Mouse (Mus musculus) heart, embryonic 15.5 days (tissue): ENCODE data around the gene Ppp1r3c. TPM values are rescaled to one million over a fixed set of nuclear protein-coding genes. Genes with fewer than 3 reads are reported as not detected.
A peak's percentile ranks its signal among the peaks of the same experiment; 100 is the strongest.
"Not testable (repeated sequence)": the region's sequence is repeated elsewhere in the genome, so short reads cannot be mapped to it uniquely, and the experiment has no call there.

Source experiments
- ATAC-seq: fragments of 200-750 bp; cut with Nextera tagmentation; replicated peaks from 2 replicates; pipeline ENCODE4 v1.8.0; 2017; ENCODE audit warnings: low read depth, moderate TSS enrichment; ENCODE audit not compliant: insufficient number of reproducible peaks, insufficient read depth, low FRiP score
- H3K27ac ChIP-seq: fragments of 300-500 bp; sonication (generic); 2 replicates; pipeline ENCODE4 v1.5.1; 2015; ENCODE audit warnings: mild to moderate bottlenecking, inconsistent platforms
- H3K27me3 ChIP-seq: fragments of 300-500 bp; sonication (generic); 2 replicates; pipeline ENCODE4 v1.6.1; 2015; ENCODE audit warnings: inconsistent platforms
- H3K36me3 ChIP-seq: fragments of 300-500 bp; sonication (generic); 2 replicates; pipeline ENCODE4 v1.6.1; 2015; ENCODE audit warnings: mild to moderate bottlenecking, inconsistent platforms
- H3K4me1 ChIP-seq: fragments of 300-500 bp; sonication (generic); replicated peaks from 2 replicates; pipeline ENCODE4 v1.6.1; 2015; ENCODE audit warnings: inconsistent platforms
- H3K4me2 ChIP-seq: fragments of 300-500 bp; sonication (generic); 2 replicates; pipeline ENCODE4 v1.6.1; 2015; ENCODE audit warnings: inconsistent platforms, mild to moderate bottlenecking, moderate library complexity
- H3K4me3 ChIP-seq: fragments of 300-500 bp; sonication (generic); 2 replicates; pipeline ENCODE4 v1.5.1; 2015; ENCODE audit warnings: mild to moderate bottlenecking, inconsistent platforms
- H3K9ac ChIP-seq: fragments of 300-500 bp; sonication (generic); 2 replicates; pipeline ENCODE4 v1.6.1; 2015; ENCODE audit warnings: mild to moderate bottlenecking, inconsistent platforms
- H3K9me3 ChIP-seq: fragments of 300-500 bp; sonication (generic); replicated peaks from 2 replicates; pipeline ENCODE4 v1.6.1; 2016; ENCODE audit warnings: inconsistent platforms
- WGBS: fragments of 180-500 bp; shearing (Covaris S2); methylation state at CpG from one replicate; pipeline ENCODE4 v1.1.7; 2015; ENCODE audit warnings: mixed read lengths; 5-methylcytosine and 5-hydroxymethylcytosine counted together
- polyA plus RNA-seq: library from polyadenylated mRNA; unstranded; fragments of >200 nt; fragmentation: Nextera tagmentation; extraction: Ambion mirVana; gene quantifications from 2 replicates; pipeline ENCODE4 v1.2.1, GENCODE M21; 2015

The Ppp1r3c gene
- polyA plus RNA-seq, 1 experiment from 2014 or later, result 93.0 TPM

GRCm38 (mm10) chr19:36739566-36740211, 3.2 kb upstream of the Ppp1r3c start:
- H3K4me2 ChIP-seq, result no peak overlapping the region
- no peak for ATAC-seq
- H3K9me3 ChIP-seq, result no peaks in the 10 kb centered on the region
- no peak overlapping the region for H3K9ac ChIP-seq
- no peaks in the 10 kb centered on the region for H3K27me3 ChIP-seq
- no peak overlapping the region for H3K4me3 ChIP-seq
- H3K36me3 ChIP-seq, result no peaks in the 10 kb centered on the region
- 50% methylated on average over 7 of the region's 7 CpGs for WGBS
- peaks cover 10% of the 10 kb centered on the region for H3K4me1 ChIP-seq
- H3K27ac ChIP-seq, result no peak overlapping the region

GRCm38 (mm10) chr19:36738009-36738408, 1.6 kb upstream of the Ppp1r3c start:
- Histone ChIP-seq H3K9me3 (no peaks in the 10 kb centered on the region), H3K4me2 (no peak overlapping the region), H3K27ac (peak overlapping the region; percentile 98), H3K9ac (no peak overlapping the region), H3K4me1 (peaks cover 16% of the 10 kb centered on the region), H3K27me3 (no peaks in the 10 kb centered on the region), H3K36me3 (peaks cover 8% of the 10 kb centered on the region), H3K4me3 (no peak overlapping the region)
- no peak for ATAC-seq
- WGBS, result 78% methylated on average over 5 of the region's 5 CpGs

- Histone ChIP-seq H3K4me1 (peaks cover 23% of the 10 kb centered on the region), H3K4me2 (peak overlapping the region; percentile 57), H3K36me3 (peaks cover 16% of the 10 kb centered on the region), H3K27me3 (no peaks in the 10 kb centered on the region), H3K4me3 (peak overlapping the region; percentile 69), H3K9ac (peak overlapping the region; percentile 77), H3K27ac (peak overlapping the region; percentile 98), H3K9me3 (no peaks in the 10 kb centered on the region)
- WGBS, result 34% methylated on average over 6 of the region's 6 CpGs
- ATAC-seq, result peak; percentile 17
These were observed 634 bp upstream of the Ppp1r3c start for GRCm38 (mm10) chr19:36737087-36737486.

DNA sequence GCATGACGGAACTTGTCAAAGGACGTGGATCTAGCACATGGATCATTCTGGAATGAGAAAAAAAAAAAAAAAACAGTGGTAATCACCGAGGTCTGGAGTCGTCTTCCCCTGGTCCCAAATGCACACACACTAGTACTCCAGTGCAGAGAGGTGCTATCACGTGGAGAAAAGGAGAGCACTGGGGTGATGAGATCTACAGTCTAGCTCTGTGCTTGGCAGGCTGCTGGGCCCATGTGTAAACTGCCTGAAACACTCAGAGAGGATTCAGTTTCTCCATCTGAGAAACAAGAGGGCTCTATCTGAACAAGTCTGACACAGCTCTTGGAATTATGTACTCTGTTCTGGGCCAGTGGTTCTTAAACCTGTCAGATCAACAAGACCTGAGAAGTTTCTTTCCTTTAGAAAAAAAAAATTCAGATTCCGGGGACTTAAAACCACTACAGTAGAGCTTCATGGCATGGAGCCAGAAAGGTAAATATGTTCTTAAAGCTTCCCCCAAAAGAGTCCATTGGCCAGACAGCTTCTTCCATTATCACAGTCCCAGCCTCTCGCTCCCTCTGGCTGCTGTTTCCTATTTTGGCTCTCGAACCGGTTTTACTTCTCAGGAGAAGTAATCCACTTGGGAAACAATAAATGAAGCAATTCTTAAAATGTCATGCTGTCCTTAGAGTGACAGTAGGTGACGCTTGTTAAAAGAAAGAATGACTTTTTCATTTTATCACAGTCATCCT, 2.0 kb downstream of the Ppp1r3c start:
- 36% methylated on average over 10 of the region's 10 CpGs for WGBS
- H3K4me1 ChIP-seq, result peaks cover 31% of the 10 kb centered on the region
- no peaks in the 10 kb centered on the region for H3K9me3 ChIP-seq
- peak overlapping the region; percentile 57 for H3K4me2 ChIP-seq
- no peak for ATAC-seq
- H3K36me3 ChIP-seq, result peaks cover 16% of the 10 kb centered on the region
- peak overlapping the region; percentile 52 for H3K9ac ChIP-seq
- peak overlapping the region; percentile 69 for H3K4me3 ChIP-seq
- H3K27me3 ChIP-seq, result no peaks in the 10 kb centered on the region
- peak overlapping the region; percentile 98 for H3K27ac ChIP-seq

- peaks cover 31% of the 10 kb centered on the region for H3K4me1 ChIP-seq
- H3K27me3 ChIP-seq, result no peaks in the 10 kb centered on the region
- no peaks in the 10 kb centered on the region for H3K9me3 ChIP-seq
- peaks cover 16% of the 10 kb centered on the region for H3K36me3 ChIP-seq
- WGBS, result 77% methylated on average over 16 of the region's 16 CpGs
- peak overlapping the region; percentile 52 for H3K9ac ChIP-seq
- ATAC-seq, result no peak
- peak overlapping the region; percentile 69 for H3K4me3 ChIP-seq
- peak overlapping the region; percentile 57 for H3K4me2 ChIP-seq
- H3K27ac ChIP-seq, result peak overlapping the region; percentile 98
These were observed 3.1 kb downstream of the Ppp1r3c start for GRCm38 (mm10) chr19:36733191-36733943.

GRCm38 (mm10) chr19:36731310-36731709, 5.1 kb downstream of the Ppp1r3c start:
- peaks cover 21% of the 10 kb centered on the region for H3K4me1 ChIP-seq
- ATAC-seq, result peak; percentile 61
- H3K27me3 ChIP-seq, result no peaks in the 10 kb centered on the region
- peaks cover 16% of the 10 kb centered on the region for H3K36me3 ChIP-seq
- H3K27ac ChIP-seq, result peak overlapping the region; percentile 98
- H3K9ac ChIP-seq, result no peak overlapping the region
- no peaks in the 10 kb centered on the region for H3K9me3 ChIP-seq
- 46% methylated on average over 11 of the region's 11 CpGs for WGBS
- H3K4me3 ChIP-seq, result peak overlapping the region; percentile 69
- H3K4me2 ChIP-seq, result peak overlapping the region; percentile 57

GRCm38 (mm10) chr19:36730414-36730813, 6.0 kb downstream of the Ppp1r3c start:
- 71% methylated on average over 2 of the region's 2 CpGs for WGBS
- ATAC-seq, result not testable (repeated sequence)

GRCm38 (mm10) chr19:36728741-36729460, 7.6 kb downstream of the Ppp1r3c start:
- H3K9ac ChIP-seq, result no peak overlapping the region
- H3K36me3 ChIP-seq, result peaks cover 16% of the 10 kb centered on the region
- H3K27me3 ChIP-seq, result no peaks in the 10 kb centered on the region
- WGBS, result 79% methylated on average over 12 of the region's 12 CpGs
- H3K9me3 ChIP-seq, result no peaks in the 10 kb centered on the region
- no peak overlapping the region for H3K4me3 ChIP-seq
- H3K4me2 ChIP-seq, result no peak overlapping the region
- peaks cover 21% of the 10 kb centered on the region for H3K4me1 ChIP-seq
- ATAC-seq, result no peak
- H3K27ac ChIP-seq, result peak overlapping the region; percentile 18; the same call in 1 of the 2 replicates

More at GRCm38 (mm10) chr19:36730414-36730813, 6.0 kb downstream of the Ppp1r3c start:
- not testable (repeated sequence) for H3K27me3 ChIP-seq, H3K4me3 ChIP-seq, H3K9ac ChIP-seq, H3K9me3 ChIP-seq, H3K4me2 ChIP-seq
- Histone ChIP-seq H3K27ac (0 out of 2 replicates have a peak overlapping the region, but pooled peaks have one; percentile 26), H3K36me3 (peaks cover 16% of the 10 kb centered on the region), H3K4me1 (peaks cover 21% of the 10 kb centered on the region)

- no peak for ATAC-seq
- H3K4me3 ChIP-seq, result no peak overlapping the region
- no peaks in the 10 kb centered on the region for H3K4me1 ChIP-seq
- H3K36me3 ChIP-seq, result no peaks in the 10 kb centered on the region
- no peak overlapping the region for H3K4me2 ChIP-seq
- H3K27me3 ChIP-seq, result no peaks in the 10 kb centered on the region
- WGBS, result 71% methylated on average over 7 of the region's 7 CpGs
- H3K9me3 ChIP-seq, result no peaks in the 10 kb centered on the region
- H3K9ac ChIP-seq, result no peak overlapping the region
- no peak overlapping the region for H3K27ac ChIP-seq
These were observed 11.5 kb downstream of the Ppp1r3c start for GRCm38 (mm10) chr19:36724970-36725369.

DNA sequence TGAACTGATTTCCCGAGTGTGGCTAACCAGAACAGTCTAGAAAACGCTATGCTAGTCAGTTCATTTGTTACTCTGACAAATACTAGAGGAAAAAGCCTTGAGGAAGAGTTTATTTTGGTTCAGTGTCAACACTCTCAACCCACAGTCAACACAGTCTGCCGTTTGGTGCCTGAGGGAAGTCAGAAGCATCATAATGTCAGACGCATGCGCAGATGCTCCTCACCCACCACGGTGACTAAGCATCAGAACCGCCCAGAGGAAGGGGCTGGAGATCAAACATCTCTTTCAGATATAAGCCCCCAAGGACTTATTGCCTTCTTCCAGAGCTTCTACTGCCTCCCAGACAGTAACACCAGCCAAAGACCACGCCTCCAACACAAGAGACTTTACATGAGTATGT, 15.3 kb downstream of the Ppp1r3c start:
- H3K36me3 ChIP-seq, result no peaks in the 10 kb centered on the region
- no peak overlapping the region for H3K9ac ChIP-seq
- H3K4me2 ChIP-seq, result no peak overlapping the region
- no peak for ATAC-seq
- no peak overlapping the region for H3K4me3 ChIP-seq
- 60% methylated on average over 8 of the region's 8 CpGs for WGBS
- H3K4me1 ChIP-seq, result no peaks in the 10 kb centered on the region
- no peak overlapping the region for H3K27ac ChIP-seq
- H3K9me3 ChIP-seq, result no peaks in the 10 kb centered on the region
- H3K27me3 ChIP-seq, result no peaks in the 10 kb centered on the region

- Histone ChIP-seq H3K4me2 (no peak overlapping the region), H3K9ac (no peak overlapping the region), H3K27me3 (no peaks in the 10 kb centered on the region), H3K27ac (no peak overlapping the region), H3K4me1 (peaks cover 5% of the 10 kb centered on the region), H3K36me3 (no peaks in the 10 kb centered on the region), H3K4me3 (no peak overlapping the region), H3K9me3 (no peaks in the 10 kb centered on the region)
- 67% methylated on average over 7 of the region's 7 CpGs for WGBS
- ATAC-seq, result no peak
These were observed 20.2 kb downstream of the Ppp1r3c start for GRCm38 (mm10) chr19:36716221-36716620.
